Mouse (Mus musculus) frontal cortex, postnatal 36 days (tissue): ENCODE measurements at regions not wholly inside any gene's neighbourhood (a gene's known extent, or its start where the extent isn't known, plus 50 kb on each side); places are given as distances from the start of the nearest gene placed in this dataset.

ENCODE experiments used
- DNase-seq, 2 experiments: peaks; one replicate each; pipeline ENCODE4 v3.0.0; 2022; ENCODE audit warnings: low spot score in 2 of 2

DNA sequence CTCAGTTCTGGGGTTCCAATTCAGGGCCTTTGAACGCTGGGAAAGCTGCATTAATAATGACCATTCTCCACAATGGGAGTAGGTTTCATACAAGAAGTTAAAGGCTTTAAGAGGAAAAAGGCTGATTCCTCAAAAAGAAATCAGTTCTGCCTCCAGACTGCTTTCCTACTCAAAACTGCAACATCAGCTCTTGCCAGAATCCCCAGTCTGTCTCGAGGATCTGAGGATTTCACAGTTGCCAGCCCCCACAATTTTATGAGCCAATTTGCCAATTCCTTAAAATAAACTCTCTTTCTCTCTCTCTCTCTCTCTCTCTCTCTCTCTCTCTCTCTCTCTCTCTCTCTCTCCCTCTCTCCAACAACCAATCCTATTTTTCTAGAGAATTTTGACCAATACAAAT lies 51.3 kb upstream of the Nhs start:
- DNase-seq, result peak; percentile 3 to 29
